In genomic region chr10:111550075-111550695, GRCm38 (mm10) we compare ENCODE assay signal across 12 mouse cellular contexts. TPM values are rescaled to one million over a fixed set of nuclear protein-coding genes. Genes with fewer than 3 reads are reported as not detected.
DNase-seq lines count a peak whose midpoint lies in the region; ATAC-seq lines count a peak whose summit lies in the region.
"Had no signal": no experiment of that assay in that cellular context is flagged by ENCODE, and none has a peak within 500 bp of the region (broad histone marks: within the 10 kb centered on the region; RNA-seq: fewer than 3 reads in every experiment).

No protein-coding gene starts in this region.

- WGBS in limb, embryonic 13.5 days = 65% methylated on average over 6 of the region's 6 CpGs
- WGBS in limb, embryonic 10.5 days = 74% methylated on average over 6 of the region's 6 CpGs
- 36% methylated on average over 6 of the region's 6 CpGs for WGBS in intestine, embryonic 15.5 days

- no peaks in the 10 kb centered on the region for H3K27me3 ChIP-seq in limb, embryonic 13.5 days
- H3K27me3 ChIP-seq in limb, embryonic 10.5 days (ENCODE audit: low read depth, poor library complexity, severe bottlenecking) = no peaks in the 10 kb centered on the region
- H3K27me3 ChIP-seq in intestine, embryonic 15.5 days (replicated peaks) = no peaks in the 10 kb centered on the region
- H3K27me3 ChIP-seq: CH12.LX; heart, embryonic 15.5 days had no signal

- H3K4me3 ChIP-seq in limb, embryonic 13.5 days = no peak overlapping the region
- no peak overlapping the region for H3K4me3 ChIP-seq in limb, embryonic 10.5 days
- H3K4me3 ChIP-seq in intestine, embryonic 15.5 days (replicated peaks) = no peak overlapping the region
- H3K4me3 ChIP-seq: heart, embryonic 15.5 days had no signal

- peak; percentile 87 to 92 for DNase-seq in cerebellum, postnatal 10 days
- DNase-seq in cerebellum, adult 9-10 months = no peak
- no peak for DNase-seq in limb, embryonic 10.5 days (ENCODE audit: low spot score)
- peak; percentile 56 to 66 for DNase-seq in cerebellum, postnatal 25 days
- DNase-seq in right cerebral cortex, adult 18-20 months = no peak
- no peak for DNase-seq in thymus, postnatal 36 days
- DNase-seq: layer of hippocampus, postnatal 36 days had no signal

- no peaks in the 10 kb centered on the region for H3K9me3 ChIP-seq in limb, embryonic 13.5 days
- no peaks in the 10 kb centered on the region for H3K9me3 ChIP-seq in limb, embryonic 10.5 days (replicated peaks)
- no peaks in the 10 kb centered on the region for H3K9me3 ChIP-seq in intestine, embryonic 15.5 days
- H3K9me3 ChIP-seq: heart, embryonic 15.5 days had no signal

- H3K9ac ChIP-seq in limb, embryonic 13.5 days = no peak overlapping the region
- H3K9ac ChIP-seq in intestine, embryonic 15.5 days = no peak overlapping the region
- H3K9ac ChIP-seq: heart, embryonic 15.5 days had no signal

- H3K36me3 ChIP-seq in limb, embryonic 13.5 days = no peaks in the 10 kb centered on the region
- H3K36me3 ChIP-seq in limb, embryonic 10.5 days = no peaks in the 10 kb centered on the region
- no peaks in the 10 kb centered on the region for H3K36me3 ChIP-seq in intestine, embryonic 15.5 days
- H3K36me3 ChIP-seq: heart, embryonic 15.5 days had no signal

- H3K4me1 ChIP-seq in limb, embryonic 13.5 days = peaks cover 37% of the 10 kb centered on the region
- H3K4me1 ChIP-seq in limb, embryonic 10.5 days = peaks cover 22% of the 10 kb centered on the region
- peaks cover 28% of the 10 kb centered on the region for H3K4me1 ChIP-seq in intestine, embryonic 15.5 days (replicated peaks)

- H3K27ac ChIP-seq in limb, embryonic 13.5 days = peak overlapping the region; percentile 15; the same call in 1 of the 2 replicates
- H3K27ac ChIP-seq in limb, embryonic 10.5 days = no peak overlapping the region
- no peak overlapping the region for H3K27ac ChIP-seq in intestine, embryonic 15.5 days
- H3K27ac ChIP-seq: heart, embryonic 15.5 days had no signal

- no peak overlapping the region for H3K4me2 ChIP-seq in limb, embryonic 13.5 days (replicated peaks)
- no peak overlapping the region for H3K4me2 ChIP-seq in intestine, embryonic 15.5 days (replicated peaks)
- H3K4me2 ChIP-seq: heart, embryonic 15.5 days had no signal

- no peak for ATAC-seq in limb, embryonic 13.5 days (ENCODE audit: low FRiP score, low read depth)
- peak; percentile 16; the same call in 1 of the 2 replicates for ATAC-seq in intestine, embryonic 15.5 days
- ATAC-seq: activated CD4-positive, CD25-positive, alpha-beta regulatory T cell, adult 4 months had no signal

RNA-seq across cellular contexts. Expression of gene Phlda1, which starts 44.1 kb away (rescaled TPM):
- polyA plus RNA-seq in limb, embryonic 13.5 days (2015; fragmentation: Nextera tagmentation; extraction: Ambion mirVana) = 42.2 and 43.9 TPM in 2 replicates
- polyA plus RNA-seq in limb, embryonic 10.5 days (2016; fragmentation: Nextera tagmentation; extraction: Ambion mirVana) = 19.8 and 20.1 TPM in 2 replicates
- polyA plus RNA-seq in intestine, embryonic 15.5 days (2015; fragmentation: Nextera tagmentation; extraction: Ambion mirVana) = 38.6 and 43.2 TPM in 2 replicates

Comparison
In these comparisons a context has a peak if more than half of its experiments do, and no peak if none do; other contexts are left out.
1. DNase-seq: peak in cerebellum, postnatal 10 days (2 of 2) and cerebellum, postnatal 25 days (2 of 2); none in cerebellum, adult 9-10 months (single experiment), limb, embryonic 10.5 days (single experiment), right cerebral cortex, adult 18-20 months (single experiment) and thymus, postnatal 36 days (0 of 2).